Mouse (Mus musculus): ENCODE measurements around the gene Tmem89. TPM values are rescaled to one million over a fixed set of nuclear protein-coding genes. Genes with fewer than 3 reads are reported as not detected.

Tmem89 gene
- under 1 TPM in 1 of 2 experiments, not detected in 1; 0.39 TPM for total RNA-seq (2021)

- DNase-seq (ENCODE audit: low spot score in 2 of 2) = peak; percentile 42 to 62
- intact Hi-C loops (cut with DNase I) = no loop called here
Measured at GRCm38 (mm10) chr9:108914491-108914890, at the start of gene Tmem89. TSS of gene Tmem89 (plus strand) at chr9:108914619.

- no peak for DNase-seq (ENCODE audit: low spot score in 2 of 2)
- intact Hi-C loops (cut with DNase I) = no loop called here
Measured at GRCm38 (mm10) chr9:108912308-108912707, 2.1 kb upstream of the Tmem89 start.

- no peak for DNase-seq (ENCODE audit: low spot score in 2 of 2)
- intact Hi-C loops (cut with DNase I) = no loop called here
Measured at GRCm38 (mm10) chr9:108913161-108913560, 1.3 kb upstream of the Tmem89 start.

GRCm38 (mm10) chr9:108913621-108914020, 798 bp upstream of the Tmem89 start:
- DNase-seq (ENCODE audit: low spot score in 2 of 2) = no peak
- intact Hi-C loops (cut with DNase I) = no loop called here

GRCm38 (mm10) chr9:108925897-108926296, 11.5 kb downstream of the Tmem89 start:
- intact Hi-C loops (cut with DNase I) = no loop called here
- no peak for DNase-seq (ENCODE audit: low spot score in 2 of 2)

- DNase-seq (ENCODE audit: low spot score in 2 of 2) = no peak
- intact Hi-C loops (cut with DNase I) = no loop called here
Measured at GRCm38 (mm10) chr9:108928424-108928823, 14.0 kb downstream of the Tmem89 start.

GRCm38 (mm10) chr9:108935991-108936390, 21.6 kb downstream of the Tmem89 start:
- DNase-seq (ENCODE audit: low spot score in 2 of 2) = no peak
- intact Hi-C loops (cut with DNase I) = loop anchor here (2.0 kb wide), 1 partner anchor 55 kb away; the partner anchor contains the start of gene Pfkfb4

GRCm38 (mm10) chr9:108936418-108937364, 22.3 kb downstream of the Tmem89 start, which contains the start of gene Uqcrc1:
TSS of gene Uqcrc1 (plus strand) at chr9:108936633.
- intact Hi-C loops (cut with DNase I) = loop anchor here (2.0 kb wide), 1 partner anchor 54 kb away; the partner anchor contains the start of gene Pfkfb4
- peak; percentile 96 for DNase-seq (ENCODE audit: low spot score in 2 of 2)

- intact Hi-C loops (cut with DNase I) = no loop called here
- peak in 1 of 2 experiments; percentile 37 for DNase-seq (ENCODE audit: low spot score in 2 of 2)
Measured at GRCm38 (mm10) chr9:108945111-108945510, 30.7 kb downstream of the Tmem89 start.

- no peak for DNase-seq (ENCODE audit: low spot score in 2 of 2)
- intact Hi-C loops (cut with DNase I) = no loop called here
Measured at GRCm38 (mm10) chr9:108945608-108946007, 31.2 kb downstream of the Tmem89 start.

GRCm38 (mm10) chr9:108949231-108949966, 35.0 kb downstream of the Tmem89 start:
- intact Hi-C loops (cut with DNase I) = no loop called here
- DNase-seq (ENCODE audit: low spot score in 2 of 2) = no peak

GRCm38 (mm10) chr9:108949967-108950728, 35.7 kb downstream of the Tmem89 start:
- intact Hi-C loops (cut with DNase I) = no loop called here
- DNase-seq (ENCODE audit: low spot score in 2 of 2) = no peak

GRCm38 (mm10) chr9:108953081-108953636, 38.7 kb downstream of the Tmem89 start, which contains the start of gene Col7a1:
TSS of gene Col7a1 (plus strand) at chr9:108953586.
- intact Hi-C loops (cut with DNase I) = no loop called here
- DNase-seq (ENCODE audit: low spot score in 2 of 2) = no peak

GRCm38 (mm10) chr9:108955241-108955640, 40.8 kb downstream of the Tmem89 start:
- no peak for DNase-seq (ENCODE audit: low spot score in 2 of 2)
- intact Hi-C loops (cut with DNase I) = no loop called here

GRCm38 (mm10) chr9:108955846-108956245, 41.4 kb downstream of the Tmem89 start:
- intact Hi-C loops (cut with DNase I) = no loop called here
- no peak for DNase-seq (ENCODE audit: low spot score in 2 of 2)

GRCm38 (mm10) chr9:108963577-108963976, 49.2 kb downstream of the Tmem89 start:
- no peak for DNase-seq (ENCODE audit: low spot score in 2 of 2)
- intact Hi-C loops (cut with DNase I) = no loop called here

GRCm38 (mm10) chr9:108964338-108964737, 49.9 kb downstream of the Tmem89 start:
- DNase-seq (ENCODE audit: low spot score in 2 of 2) = no peak
- intact Hi-C loops (cut with DNase I) = no loop called here
